Mouse (Mus musculus) forebrain, embryonic 10.5 days (tissue): Measurements from ENCODE around the gene Sprr2k. TPM values are rescaled to one million over a fixed set of nuclear protein-coding genes. Genes with fewer than 3 reads are reported as not detected.
"Not testable (repeated sequence)": the region's sequence is repeated elsewhere in the genome, so short reads cannot be mapped to it uniquely, and the experiment has no call there.

ENCODE experiments used
- DNase-seq: peaks from one replicate; pipeline ENCODE4 v3.0.0-alpha.2; 2017; ENCODE audit warnings: low spot score; ENCODE audit errors: extremely low spot score
- H3K27ac ChIP-seq: fragments of 300-500 bp; sonication (generic); 2 replicates; pipeline ENCODE4 v1.5.1; 2016; ENCODE audit warnings: mild to moderate bottlenecking
- H3K27me3 ChIP-seq: fragments of 300-500 bp; sonication (generic); 2 replicates; pipeline ENCODE4 v1.6.1; 2016; ENCODE audit warnings: mild to moderate bottlenecking; ENCODE audit not compliant: poor library complexity, severe bottlenecking
- H3K36me3 ChIP-seq: fragments of 300-500 bp; sonication (generic); replicated peaks from 2 replicates; pipeline ENCODE4 v1.6.1; 2016; ENCODE audit warnings: mild to moderate bottlenecking, moderate library complexity
- H3K4me1 ChIP-seq: fragments of 300-500 bp; sonication (generic); 2 replicates; pipeline ENCODE4 v1.6.1; 2016
- H3K4me3 ChIP-seq: fragments of 300-500 bp; sonication (generic); 2 replicates; pipeline ENCODE4 v1.5.1; 2016; ENCODE audit warnings: mild to moderate bottlenecking, moderate library complexity
- H3K9me3 ChIP-seq: fragments of 300-500 bp; sonication (generic); 2 replicates; pipeline ENCODE4 v1.6.1; 2016; ENCODE audit warnings: mild to moderate bottlenecking, moderate library complexity
- WGBS: fragments of 180-500 bp; shearing (Covaris S2); methylation state at CpG from one replicate; pipeline ENCODE4 v1.1.7; 2016; 5-methylcytosine and 5-hydroxymethylcytosine counted together
- polyA plus RNA-seq: library from polyadenylated mRNA; unstranded; fragments of >200 nt; fragmentation: Nextera tagmentation; extraction: Ambion mirVana; gene quantifications from 2 replicates; pipeline ENCODE4 v1.2.1, GENCODE M21; 2016

Gene Sprr2k
- polyA plus RNA-seq = not detected in 2 replicates

GRCm38 (mm10) chr3:92432282-92432681 is at the start of gene Sprr2k:
Gene Sprr2k (plus strand): TSS chr3:92432582.
- WGBS = 93% methylated on average over 2 of the region's 2 CpGs
- Histone ChIP-seq H3K9me3 (no peaks in the 10 kb centered on the region), H3K27me3 (no peaks in the 10 kb centered on the region), H3K4me1 (no peaks in the 10 kb centered on the region), H3K4me3 (no peak within 1 kb of the TSS), H3K27ac (no peak within 1 kb of the TSS), H3K36me3 (no peaks in the 10 kb centered on the region)
- DNase-seq = no peak

DNA sequence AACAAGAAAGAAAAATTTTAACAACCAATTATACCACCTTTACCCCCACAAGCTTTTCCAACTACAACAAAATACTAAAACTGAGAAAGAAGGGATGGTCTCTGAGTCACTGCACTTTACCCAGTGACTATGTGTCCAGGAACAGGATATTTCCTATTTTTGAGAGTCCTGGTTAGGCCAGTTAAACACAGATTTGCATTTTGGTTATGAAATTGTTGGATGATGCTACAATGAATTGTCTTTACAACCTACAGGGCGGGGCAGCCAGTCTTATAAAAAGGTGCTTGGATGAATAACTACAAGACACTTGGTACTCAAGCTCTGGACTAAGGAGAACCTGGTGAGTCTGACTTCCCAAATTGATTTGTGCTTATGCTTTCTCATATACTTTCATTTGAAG is 47.0 kb upstream of the Sprr2k start, which contains the start of gene Sprr2h:
TSS of gene Sprr2h (plus strand) at position 301 of the 400 bp plus-strand sequence.
- no peaks in the 10 kb centered on the region for H3K4me1 ChIP-seq
- no peaks in the 10 kb centered on the region for H3K9me3 ChIP-seq
- 84% methylated on average over 1 of the region's 1 CpGs for WGBS
- no peak within 1 kb of the TSS for H3K27ac ChIP-seq
- no peaks in the 10 kb centered on the region for H3K36me3 ChIP-seq
- no peaks in the 10 kb centered on the region for H3K27me3 ChIP-seq
- DNase-seq = no peak
- H3K4me3 ChIP-seq = no peak within 1 kb of the TSS

DNA sequence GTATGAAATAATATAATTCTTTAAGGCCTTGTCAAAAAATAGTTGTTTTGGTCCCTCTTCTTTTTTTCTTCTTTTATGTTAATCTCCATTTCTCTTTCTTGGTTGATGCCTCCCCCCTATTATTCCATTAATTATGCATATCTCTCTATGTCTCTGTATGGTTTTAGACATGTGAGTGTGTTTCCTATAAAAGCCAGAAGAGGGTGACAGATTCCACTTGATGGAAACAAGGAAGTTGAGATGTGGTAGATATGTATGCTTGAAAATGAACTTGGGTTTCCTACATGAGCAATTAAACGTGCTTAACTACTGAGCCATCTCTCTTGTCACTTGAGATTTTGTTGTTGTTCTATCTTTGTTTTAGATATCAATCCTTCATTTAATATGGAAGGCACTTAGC is 38.1 kb upstream of the Sprr2k start:
- H3K27me3 ChIP-seq = no peaks in the 10 kb centered on the region
- no peak overlapping the region for H3K4me3 ChIP-seq
- H3K36me3 ChIP-seq = no peaks in the 10 kb centered on the region
- H3K9me3 ChIP-seq = no peaks in the 10 kb centered on the region
- no peak overlapping the region for H3K27ac ChIP-seq
- no peak for DNase-seq
- no peaks in the 10 kb centered on the region for H3K4me1 ChIP-seq
- WGBS = 60% methylated on average over 1 of the region's 1 CpGs

DNA sequence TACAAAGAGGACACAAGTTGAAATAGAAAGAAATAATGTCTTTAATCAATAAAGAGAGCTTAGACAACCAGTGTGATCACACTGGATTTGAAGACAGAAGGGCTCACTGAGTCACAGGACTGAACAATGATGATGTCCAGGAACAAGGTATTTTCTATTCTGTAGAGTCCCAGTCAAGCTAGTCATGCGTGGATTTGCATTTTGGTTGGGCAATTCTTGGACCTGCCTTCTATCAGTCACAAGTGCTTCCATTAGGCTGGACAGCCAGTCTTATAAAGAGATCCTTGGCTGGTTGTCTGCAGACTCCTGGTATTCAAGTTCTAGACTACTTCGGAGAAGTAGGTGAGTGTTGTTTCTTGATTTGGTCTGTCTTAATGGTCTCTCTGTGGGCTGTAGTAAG is 24.7 kb upstream of the Sprr2k start, which contains the start of gene Sprr2i:
TSS of gene Sprr2i (plus strand) at position 301 of the 400 bp plus-strand sequence.
- Histone ChIP-seq H3K4me3 (no peak within 1 kb of the TSS), H3K27ac (no peak within 1 kb of the TSS), H3K9me3 (no peaks in the 10 kb centered on the region), H3K36me3 (no peaks in the 10 kb centered on the region), H3K27me3 (no peaks in the 10 kb centered on the region), H3K4me1 (no peaks in the 10 kb centered on the region)
- no peak for DNase-seq
- 96% methylated on average over 2 of the region's 2 CpGs for WGBS

DNA sequence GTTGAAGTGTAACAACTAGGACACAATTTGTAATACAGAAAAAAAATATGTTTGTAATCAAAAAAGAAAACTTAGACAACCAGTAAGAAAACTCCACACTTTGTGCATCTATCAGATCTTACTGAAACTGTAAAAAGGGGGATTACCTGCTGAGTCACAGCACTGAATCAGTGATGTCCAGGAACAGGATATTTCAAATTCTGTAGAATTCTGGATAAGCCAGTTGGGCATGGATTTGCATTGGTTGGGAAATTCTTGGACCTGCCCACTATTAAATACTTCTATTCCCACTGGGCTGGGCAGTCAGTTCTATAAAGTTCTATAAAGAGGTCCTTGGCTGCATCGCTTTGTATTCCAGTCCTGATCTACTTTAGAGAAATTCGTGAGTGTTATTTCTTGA is 14.6 kb upstream of the Sprr2k start, which contains the start of gene Sprr2j-ps:
TSS of gene Sprr2j-ps (plus strand) at position 301 of the 400 bp plus-strand sequence.
- Histone ChIP-seq H3K4me3 (no peak within 1 kb of the TSS), H3K4me1 (no peaks in the 10 kb centered on the region), H3K27ac (no peak within 1 kb of the TSS), H3K27me3 (no peaks in the 10 kb centered on the region), H3K9me3 (no peaks in the 10 kb centered on the region), H3K36me3 (no peaks in the 10 kb centered on the region)
- DNase-seq = no peak
- 95% methylated on average over 2 of the region's 2 CpGs for WGBS

GRCm38 (mm10) chr3:92429323-92429722 is 3.1 kb upstream of the Sprr2k start, which contains the start of gene Gm9774:
Gene Gm9774 (minus strand): TSS chr3:92429423.
- WGBS = 94% methylated on average over 6 of the region's 6 CpGs
- no peaks in the 10 kb centered on the region for H3K36me3 ChIP-seq
- H3K4me3 ChIP-seq = no peak within 1 kb of the TSS
- no peaks in the 10 kb centered on the region for H3K4me1 ChIP-seq
- H3K27me3 ChIP-seq = no peaks in the 10 kb centered on the region
- H3K9me3 ChIP-seq = no peaks in the 10 kb centered on the region
- no peak for DNase-seq
- no peak within 1 kb of the TSS for H3K27ac ChIP-seq

GRCm38 (mm10) chr3:92438689-92439088 is 6.3 kb downstream of the Sprr2k start, which contains the start of gene Sprr1b:
Gene Sprr1b (minus strand): TSS chr3:92438789.
- DNase-seq = no peak
- no peaks in the 10 kb centered on the region for H3K27me3 ChIP-seq
- H3K36me3 ChIP-seq = no peaks in the 10 kb centered on the region
- H3K4me1 ChIP-seq = no peaks in the 10 kb centered on the region
- no peaks in the 10 kb centered on the region for H3K9me3 ChIP-seq
- no peak within 1 kb of the TSS for H3K27ac ChIP-seq
- no peak within 1 kb of the TSS for H3K4me3 ChIP-seq
- WGBS = 93% methylated on average over 3 of the region's 3 CpGs

DNA sequence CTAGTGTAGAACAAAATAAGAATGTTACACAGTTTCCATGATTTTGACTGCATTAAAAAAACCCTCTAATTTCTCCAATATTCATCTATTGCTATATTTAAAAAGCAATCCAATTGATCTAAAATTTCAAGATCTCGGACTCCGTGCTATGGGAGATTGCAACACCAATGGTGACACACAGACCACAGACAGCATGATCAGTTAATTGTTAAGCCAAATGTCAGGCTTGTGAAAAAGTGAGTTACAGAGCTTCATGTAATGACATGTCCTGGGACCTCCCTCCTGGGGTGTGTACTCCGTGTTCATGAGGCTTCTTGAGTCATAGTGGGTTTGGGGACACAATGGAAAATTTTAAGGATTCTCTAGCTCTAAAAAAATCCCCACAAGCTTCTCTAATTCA is 7.8 kb downstream of the Sprr2k start:
- H3K36me3 ChIP-seq = no peaks in the 10 kb centered on the region
- DNase-seq = no peak
- no peak overlapping the region for H3K27ac ChIP-seq
- H3K4me3 ChIP-seq = no peak overlapping the region
- no peaks in the 10 kb centered on the region for H3K4me1 ChIP-seq
- WGBS = 94% methylated on average over 3 of the region's 3 CpGs
- no peaks in the 10 kb centered on the region for H3K27me3 ChIP-seq
- H3K9me3 ChIP-seq = no peaks in the 10 kb centered on the region

DNA sequence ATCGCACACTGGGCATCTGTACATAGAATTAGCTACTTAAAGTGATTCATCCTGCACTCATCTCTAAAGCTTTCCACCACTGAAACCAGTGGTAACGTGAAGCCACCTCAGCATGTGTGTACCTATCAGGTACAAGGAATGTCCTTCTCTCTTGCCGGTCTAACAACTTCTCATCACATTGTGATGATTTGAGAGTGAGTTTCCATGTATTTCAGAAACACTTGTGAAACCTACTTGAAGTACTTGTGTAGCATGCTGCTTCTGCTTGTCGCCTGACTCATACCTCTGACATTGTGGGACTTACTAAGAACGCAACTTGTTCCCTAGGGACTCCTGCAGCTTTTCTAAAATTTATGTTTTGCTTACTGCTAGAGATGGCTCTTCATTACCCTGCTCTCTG is 22.8 kb downstream of the Sprr2k start:
- DNase-seq = no peak
- 91% methylated on average over 5 of the region's 5 CpGs for WGBS
- no peaks in the 10 kb centered on the region for H3K36me3 ChIP-seq

GRCm38 (mm10) chr3:92458620-92459019 is 26.2 kb downstream of the Sprr2k start, which contains the start of gene Sprr3:
Gene Sprr3 (minus strand): TSS chr3:92458720.
- no peak within 1 kb of the TSS for H3K4me3 ChIP-seq
- 77% methylated on average over 2 of the region's 2 CpGs for WGBS
- no peaks in the 10 kb centered on the region for H3K36me3 ChIP-seq
- H3K9me3 ChIP-seq = no peaks in the 10 kb centered on the region
- DNase-seq = no peak
- no peak within 1 kb of the TSS for H3K27ac ChIP-seq
- H3K27me3 ChIP-seq = no peaks in the 10 kb centered on the region
- H3K4me1 ChIP-seq = no peaks in the 10 kb centered on the region

More for the DNA sequence above, 22.8 kb downstream of the Sprr2k start:
- Histone ChIP-seq H3K27me3 (no peaks in the 10 kb centered on the region), H3K4me3 (no peak overlapping the region), H3K27ac (no peak overlapping the region), H3K9me3 (no peaks in the 10 kb centered on the region), H3K4me1 (no peaks in the 10 kb centered on the region)

DNA sequence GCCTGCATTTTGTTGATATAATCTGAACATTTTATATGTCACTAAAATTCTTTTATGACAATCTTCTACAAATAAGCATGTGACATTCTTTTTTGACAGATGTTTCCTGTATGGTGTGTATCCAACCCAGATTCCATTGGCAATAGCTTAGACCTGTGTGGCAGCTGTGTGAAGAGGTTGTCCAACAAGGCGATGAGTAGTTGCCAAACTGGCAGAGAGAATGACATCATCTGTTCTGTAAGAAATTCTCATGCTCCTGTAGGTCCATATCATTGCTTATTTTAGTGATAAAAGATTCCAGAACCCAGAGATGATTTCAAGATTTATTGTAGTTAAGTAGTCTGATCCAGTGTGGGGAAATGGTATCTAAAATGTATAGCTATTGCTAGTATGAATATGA is 34.2 kb downstream of the Sprr2k start:
- H3K9me3 ChIP-seq = no peaks in the 10 kb centered on the region
- no peaks in the 10 kb centered on the region for H3K27me3 ChIP-seq
- DNase-seq = no peak
- no peak overlapping the region for H3K4me3 ChIP-seq
- peaks cover 19% of the 10 kb centered on the region for H3K4me1 ChIP-seq
- 85% methylated on average over 1 of the region's 1 CpGs for WGBS
- no peak overlapping the region for H3K27ac ChIP-seq
- H3K36me3 ChIP-seq = no peaks in the 10 kb centered on the region

GRCm38 (mm10) chr3:92467424-92467823 is 35.0 kb downstream of the Sprr2k start:
- Histone ChIP-seq H3K9me3 (no peaks in the 10 kb centered on the region), H3K27me3 (no peaks in the 10 kb centered on the region), H3K27ac (no peak overlapping the region), H3K36me3 (no peaks in the 10 kb centered on the region), H3K4me3 (no peak overlapping the region), H3K4me1 (peaks cover 19% of the 10 kb centered on the region)
- DNase-seq = no peak

GRCm38 (mm10) chr3:92470111-92470510 is 37.7 kb downstream of the Sprr2k start:
- 91% methylated on average over 2 of the region's 2 CpGs for WGBS
- Histone ChIP-seq H3K27ac (no peak overlapping the region), H3K9me3 (no peaks in the 10 kb centered on the region), H3K27me3 (no peaks in the 10 kb centered on the region), H3K4me3 (no peak overlapping the region), H3K4me1 (peaks cover 19% of the 10 kb centered on the region), H3K36me3 (no peaks in the 10 kb centered on the region)
- DNase-seq = no peak

DNA sequence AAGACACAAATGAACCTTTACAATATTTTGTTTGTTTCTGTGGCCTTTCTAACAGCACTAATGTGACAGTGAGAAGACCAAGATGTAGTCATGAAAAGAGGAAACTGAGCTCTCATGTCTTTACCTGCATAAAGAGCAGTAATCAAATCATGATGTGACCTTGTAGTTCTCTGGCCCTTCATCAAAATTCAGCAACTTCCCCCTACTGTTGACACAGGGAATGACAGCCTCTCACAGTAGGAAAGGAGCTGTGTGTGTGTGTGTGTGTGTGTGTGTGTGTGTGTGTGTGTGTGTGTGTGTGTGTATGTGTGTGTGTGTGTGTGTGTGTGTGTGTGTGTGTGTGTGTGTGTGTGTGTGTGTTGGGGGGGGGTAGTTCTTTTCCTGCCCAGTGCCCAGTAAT is 48.9 kb downstream of the Sprr2k start:
- not testable (repeated sequence) for H3K9me3 ChIP-seq, H3K36me3 ChIP-seq, DNase-seq, H3K4me3 ChIP-seq, H3K27me3 ChIP-seq, H3K4me1 ChIP-seq, H3K27ac ChIP-seq
